Mouse (Mus musculus): ENCODE measurements around the gene Donson.
A peak's percentile ranks its signal among the peaks of the same experiment; 100 is the strongest.
"Not testable (repeated sequence)": the region's sequence is repeated elsewhere in the genome, so short reads cannot be mapped to it uniquely, and the experiment has no call there.

Donson gene

DNA sequence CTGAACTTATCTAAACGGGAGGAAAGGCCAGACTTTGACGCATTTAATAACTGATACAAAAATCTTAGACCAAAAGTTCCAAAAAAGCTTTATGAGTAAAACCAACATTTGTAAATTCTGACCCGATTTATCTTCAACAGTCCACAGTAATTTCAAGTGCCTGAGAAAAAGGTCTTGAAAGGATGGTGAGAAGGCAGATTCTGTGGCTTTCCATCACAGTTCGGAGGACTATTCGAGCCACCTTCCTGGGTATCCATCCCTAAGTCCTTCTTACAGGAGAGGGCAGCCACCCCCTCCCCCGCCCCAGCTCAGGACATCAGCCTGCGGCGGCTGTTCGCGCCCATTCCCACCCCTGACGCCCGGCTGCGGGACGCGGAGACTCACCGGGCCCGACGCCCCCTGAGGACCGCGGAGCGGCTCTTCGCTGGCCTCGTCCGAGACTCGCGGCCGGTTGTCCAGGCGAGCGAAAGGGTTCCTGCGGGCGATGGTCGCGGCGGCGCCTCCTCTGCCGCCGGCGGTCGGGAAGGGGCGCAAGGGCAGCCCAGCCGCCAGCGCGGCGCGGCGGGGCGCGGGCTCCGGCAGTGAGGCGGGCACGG lies 449 bp downstream of the Donson start:
- no peak for DNase-seq

DNA sequence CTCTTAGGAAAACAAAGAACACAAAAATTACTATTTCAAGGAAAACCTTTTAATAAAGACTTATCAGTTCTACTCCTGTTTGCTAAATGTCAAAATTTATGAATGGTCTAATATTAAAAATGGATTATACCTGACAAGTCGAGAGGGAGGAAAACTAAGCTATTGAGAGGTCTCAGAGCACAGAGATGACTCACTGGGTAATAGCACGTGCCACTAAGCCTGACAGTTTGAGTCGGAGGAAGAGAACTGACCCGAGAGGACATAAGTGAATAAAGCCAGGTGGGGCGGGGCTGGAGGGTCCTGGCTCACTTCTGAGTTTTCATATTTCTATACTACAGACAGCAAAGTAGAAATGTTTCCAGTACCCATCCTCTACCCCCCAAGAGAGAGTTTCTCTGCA lies 2.2 kb downstream of the Donson start:
- no peak for DNase-seq

GRCm38 (mm10) chr16:91685526-91685925 lies 3.0 kb downstream of the Donson start:
- DNase-seq, result no peak

DNA sequence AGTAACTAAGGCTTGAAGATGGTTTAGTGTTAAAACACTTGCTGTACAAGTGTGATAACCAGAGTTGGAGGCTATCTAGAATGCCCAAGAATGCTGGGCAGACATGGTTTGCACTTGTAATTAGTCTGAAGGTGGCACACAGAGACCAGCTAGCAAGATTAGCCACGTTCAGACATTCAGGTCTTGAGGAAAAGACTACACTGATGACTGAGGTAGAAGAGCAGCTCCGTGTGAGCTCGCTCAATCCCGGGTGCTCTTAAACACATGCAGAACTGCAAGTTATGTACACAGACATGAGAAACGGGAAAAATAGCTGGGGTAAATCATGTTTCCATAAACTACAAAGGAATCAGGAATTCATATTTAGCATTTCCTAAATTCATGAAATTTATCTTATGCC lies 7.9 kb downstream of the Donson start:
- DNase-seq, result no peak

- DNase-seq, result no peak
Observed at GRCm38 (mm10) chr16:91678147-91678911, 10.2 kb downstream of the Donson start.

GRCm38 (mm10) chr16:91674500-91674899 lies 14.1 kb downstream of the Donson start:
- DNase-seq, result no peak

GRCm38 (mm10) chr16:91663795-91664194 lies 24.8 kb downstream of the Donson start:
- DNase-seq, result no peak

- DNase-seq, result no peak
Observed at GRCm38 (mm10) chr16:91662336-91662735, 26.2 kb downstream of the Donson start.

GRCm38 (mm10) chr16:91661397-91661796 lies 27.2 kb downstream of the Donson start:
- DNase-seq, result no peak

- DNase-seq, result no peak
Observed at GRCm38 (mm10) chr16:91659798-91660197, 28.8 kb downstream of the Donson start.

DNA sequence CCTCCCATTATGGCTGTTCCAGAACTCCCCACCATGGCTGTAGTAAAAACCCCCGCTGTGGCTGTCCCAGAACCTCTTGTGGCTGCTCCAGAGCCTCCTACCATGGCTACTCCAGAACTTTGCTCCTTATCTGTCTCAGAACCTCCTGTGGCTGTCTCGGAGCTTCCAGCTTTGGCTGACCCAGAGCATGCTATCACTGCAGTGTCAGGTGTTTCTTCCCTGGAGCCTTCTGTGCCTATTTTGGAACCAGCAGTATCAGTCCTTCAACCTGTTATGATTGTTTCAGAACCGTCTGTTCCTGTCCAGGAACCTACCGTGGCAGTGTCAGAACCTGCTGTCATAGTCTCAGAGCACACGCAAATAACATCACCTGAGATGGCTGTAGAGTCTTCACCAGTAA lies 30.1 kb downstream of the Donson start:
- DNase-seq, result no peak

DNA sequence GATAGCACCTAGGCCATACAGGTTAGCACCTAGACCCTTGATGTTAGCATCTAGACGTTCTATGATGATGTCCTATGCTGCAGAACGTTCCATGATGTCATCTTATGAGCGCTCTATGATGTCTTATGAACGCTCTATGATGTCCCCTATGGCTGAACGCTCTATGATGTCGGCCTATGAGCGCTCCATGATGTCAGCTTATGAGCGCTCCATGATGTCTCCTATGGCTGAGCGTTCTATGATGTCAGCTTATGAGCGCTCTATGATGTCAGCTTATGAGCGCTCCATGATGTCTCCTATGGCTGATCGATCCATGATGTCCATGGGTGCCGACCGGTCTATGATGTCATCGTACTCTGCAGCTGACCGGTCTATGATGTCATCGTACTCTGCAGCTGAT lies 31.3 kb downstream of the Donson start:
- no peak for DNase-seq

DNA sequence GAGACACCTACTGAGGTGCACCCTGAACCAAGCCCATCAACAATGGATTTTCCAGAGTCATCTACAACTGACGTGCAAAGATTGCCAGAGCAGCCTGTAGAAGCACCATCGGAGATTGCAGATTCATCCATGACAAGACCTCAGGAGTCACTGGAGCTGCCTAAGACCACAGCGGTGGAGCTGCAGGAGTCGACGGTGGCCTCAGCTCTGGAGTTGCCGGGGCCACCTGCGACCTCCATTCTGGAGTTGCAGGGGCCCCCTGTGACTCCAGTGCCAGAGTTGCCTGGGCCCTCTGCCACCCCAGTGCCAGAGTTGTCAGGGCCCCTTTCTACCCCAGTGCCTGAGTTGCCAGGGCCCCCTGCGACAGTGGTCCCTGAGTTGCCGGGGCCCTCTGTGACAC lies 33.3 kb downstream of the Donson start:
- no peak for DNase-seq

- DNase-seq, result no peak
Observed at GRCm38 (mm10) chr16:91652191-91652590, 36.4 kb downstream of the Donson start.

- no peak for DNase-seq
Observed at GRCm38 (mm10) chr16:91649781-91650180, 38.8 kb downstream of the Donson start.

DNA sequence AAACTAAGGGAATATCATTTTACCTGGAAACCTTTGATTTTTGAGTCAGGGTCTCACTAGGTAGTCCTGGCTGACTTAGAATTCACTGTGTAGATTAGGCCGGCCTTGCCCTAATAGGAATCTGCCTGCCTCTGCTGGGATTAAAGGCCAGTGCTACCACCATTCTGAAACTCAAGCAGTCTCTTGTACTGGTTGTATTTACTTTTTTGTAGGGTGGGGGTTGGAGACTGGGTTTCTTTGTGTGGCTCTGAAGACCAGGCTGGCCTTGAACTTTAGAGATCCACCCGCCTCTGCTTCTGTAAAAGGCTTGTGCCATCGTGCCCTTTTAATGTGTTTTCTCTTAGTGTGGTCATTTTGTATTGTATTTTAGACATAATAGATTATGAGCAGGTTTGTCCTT lies 39.3 kb downstream of the Donson start:
- DNase-seq, result no peak

DNA sequence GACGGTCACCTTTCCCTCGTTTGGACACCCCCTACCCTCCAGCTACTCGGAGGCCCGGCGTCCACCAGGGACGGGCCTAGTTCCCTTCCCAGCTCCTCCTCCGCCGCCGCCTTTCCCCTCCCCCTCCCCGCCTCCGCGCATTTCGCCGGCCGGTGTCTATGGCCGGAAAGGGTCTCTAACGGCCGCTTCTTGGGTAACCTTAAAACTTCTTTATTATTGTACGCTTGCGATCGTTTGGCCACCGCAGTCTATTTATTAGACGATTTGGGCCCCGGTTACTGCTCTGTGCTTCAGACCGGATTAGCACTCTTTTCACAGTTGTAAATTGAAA lies 40.4 kb downstream of the Donson start:
- peak; percentile 68 for DNase-seq

- peak; percentile 96 for DNase-seq
Observed at GRCm38 (mm10) chr16:91647461-91648219, 40.9 kb downstream of the Donson start, which contains the start of gene Son. Son (plus strand) TSS chr16:91647506.

DNA sequence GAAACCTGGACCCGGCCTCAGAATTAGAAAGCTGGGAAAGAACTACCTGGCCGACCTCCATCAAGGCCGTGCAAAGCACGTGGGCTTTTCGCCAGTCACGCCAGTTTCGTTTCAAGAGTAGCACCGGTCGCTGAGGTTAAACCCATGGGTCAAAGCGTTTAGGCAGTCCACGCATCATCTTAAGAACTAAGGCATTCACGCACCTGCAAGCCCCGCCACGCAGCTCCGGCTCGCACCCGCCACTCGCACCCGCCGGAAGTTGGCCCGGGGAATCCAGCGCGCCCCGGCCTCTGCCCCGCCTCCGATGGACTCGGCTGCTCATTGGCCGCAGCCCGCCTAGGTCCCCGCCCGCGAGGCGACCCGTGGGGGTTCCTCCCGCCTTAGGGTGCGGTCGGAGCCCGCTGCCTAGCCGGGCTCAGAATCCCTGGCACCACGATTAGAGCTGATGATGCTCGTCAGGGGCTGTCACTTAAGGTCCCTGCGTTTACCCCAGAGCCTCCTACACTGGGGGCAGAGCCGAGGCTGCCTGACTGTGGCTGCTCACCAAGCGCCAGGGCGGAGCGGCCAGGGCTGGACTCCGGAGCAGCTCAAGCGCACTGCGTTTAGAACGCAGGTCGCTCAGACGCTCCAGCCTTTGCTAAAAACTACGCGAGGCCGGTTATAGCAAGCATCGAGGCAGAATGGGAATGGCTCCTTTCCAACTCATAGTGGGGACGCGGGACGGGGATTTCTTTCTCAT lies 41.7 kb downstream of the Donson start, which contains the start of gene Gart:
TSS of gene Gart (minus strand) at position 272 of the 739 bp plus-strand sequence.
- DNase-seq, result peak; percentile 93

DNA sequence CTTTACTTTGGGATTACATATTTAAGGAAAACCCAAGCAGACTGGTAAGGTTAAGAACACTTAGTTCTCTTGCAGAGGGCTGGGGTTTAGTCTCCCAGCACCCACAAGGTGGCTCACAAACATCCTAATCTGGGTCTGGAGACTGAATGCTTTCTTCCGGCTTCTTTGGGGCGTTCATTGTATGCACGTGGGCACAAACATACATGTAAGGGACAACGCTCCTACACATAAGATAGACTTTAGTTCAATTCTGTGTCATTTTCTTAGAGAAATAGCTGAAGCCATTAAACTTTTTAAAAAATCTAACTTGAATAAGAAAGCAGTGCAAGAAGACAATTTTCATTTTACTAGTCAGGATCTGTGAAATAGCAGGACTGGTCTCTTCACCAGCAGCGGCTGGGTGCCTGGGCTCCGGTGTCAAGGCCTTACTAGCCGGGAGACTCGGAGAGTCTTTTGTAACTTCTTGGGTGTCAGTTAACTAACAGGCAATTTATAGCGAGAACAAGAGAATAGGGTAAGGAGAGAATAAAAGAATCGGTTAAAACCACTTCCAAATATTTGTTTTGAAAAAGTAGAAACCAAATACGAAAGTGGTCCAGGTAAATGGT lies 42.5 kb downstream of the Donson start:
- peak; percentile 34 for DNase-seq

DNA sequence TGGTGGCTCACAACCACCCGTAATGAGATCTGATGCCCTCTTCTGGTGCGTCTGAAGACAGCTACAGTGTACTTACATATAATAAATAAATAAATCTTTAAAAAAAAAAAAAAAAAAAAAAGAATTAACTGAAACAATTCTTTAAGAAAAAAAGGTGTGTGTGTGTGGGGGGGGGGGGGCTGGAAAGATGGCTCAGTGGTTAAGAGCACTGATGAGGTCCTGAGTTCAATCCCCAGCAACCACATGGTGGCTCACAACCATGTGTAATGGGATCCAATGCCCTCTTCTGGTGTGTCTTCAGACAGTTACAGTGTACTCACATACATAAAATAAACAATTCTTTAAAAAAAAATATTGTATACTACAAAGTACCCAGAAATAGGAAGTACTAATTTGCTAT lies 43.1 kb downstream of the Donson start:
- DNase-seq, result not testable (repeated sequence)

DNA sequence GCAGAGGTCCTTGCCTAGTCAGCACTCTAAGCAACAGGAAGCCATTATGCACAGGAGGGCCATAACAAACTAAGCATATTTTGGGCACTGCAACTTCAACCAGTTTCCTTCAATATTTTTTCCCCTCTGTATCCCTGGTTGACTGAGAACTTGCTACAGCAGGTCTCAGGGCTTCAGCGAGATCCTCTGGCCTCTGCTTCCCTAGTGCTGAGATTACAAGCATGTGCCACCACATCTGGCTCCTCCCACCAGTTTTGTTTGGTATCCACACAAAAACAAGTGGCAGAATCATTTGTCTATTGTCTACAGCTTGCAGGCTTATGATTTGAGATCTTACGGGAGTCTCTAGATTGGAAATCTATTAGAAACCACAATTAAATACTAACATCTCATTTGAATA lies 43.7 kb downstream of the Donson start:
- DNase-seq, result no peak

DNA sequence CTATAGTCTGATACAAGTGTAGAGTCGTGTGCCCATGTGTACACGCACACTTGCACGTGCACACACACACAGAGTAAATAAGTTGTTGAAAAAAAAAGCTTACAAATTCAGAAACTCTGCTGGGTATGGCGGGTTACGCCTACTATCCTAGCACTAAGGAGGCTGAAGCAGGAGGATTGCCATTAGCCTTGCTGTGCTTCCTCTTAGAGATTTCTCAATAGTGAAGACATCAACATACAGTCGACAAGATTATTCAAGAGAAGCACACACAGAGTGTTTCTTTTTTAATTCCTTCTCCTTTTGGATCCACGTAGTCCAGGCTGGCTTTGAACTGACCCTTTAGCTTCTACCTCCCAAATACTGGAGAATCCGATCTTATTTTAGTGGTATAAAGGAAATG lies 48.4 kb downstream of the Donson start:
- no peak for DNase-seq
